Mouse (Mus musculus): ENCODE data around the gene Nras. TPM values are rescaled to one million over a fixed set of nuclear protein-coding genes. Genes with fewer than 3 reads are reported as not detected.

Nras gene
- polyA plus RNA-seq, 1 experiment: 105 TPM

GRCm38 (mm10) chr3:103057752-103058151, 333 bp upstream of the Nras start:
- Histone ChIP-seq H3K4me1 (ENCODE audit: control insufficient read depth, insufficient read depth, low read length) (no peaks in the 10 kb centered on the region), H3K27ac (ENCODE audit: insufficient read depth, low read length) (peak overlapping the region; percentile 60), H3K4me3 (ENCODE audit: insufficient read depth, low read length) (no peak overlapping the region)
- TF ChIP-seq POLR2A (IDR thresholded peaks at IDR 0.05; ENCODE audit: low read depth, low read length): no peak
- no peak for TF ChIP-seq CTCF (IDR thresholded peaks at IDR 0.05; ENCODE audit: borderline replicate concordance, insufficient read depth, low read length)

GRCm38 (mm10) chr3:103066927-103067326, 8.8 kb downstream of the Nras start:
- Histone ChIP-seq H3K4me3 (ENCODE audit: insufficient read depth, low read length) (no peak overlapping the region), H3K27ac (ENCODE audit: insufficient read depth, low read length) (no peak overlapping the region), H3K4me1 (ENCODE audit: control insufficient read depth, insufficient read depth, low read length) (no peaks in the 10 kb centered on the region)
- TF ChIP-seq CTCF (IDR thresholded peaks at IDR 0.05; ENCODE audit: borderline replicate concordance, insufficient read depth, low read length) (no peak), POLR2A (IDR thresholded peaks at IDR 0.05; ENCODE audit: low read depth, low read length) (no peak)

GRCm38 (mm10) chr3:103068971-103069370, 10.9 kb downstream of the Nras start:
- no peak overlapping the region for H3K27ac ChIP-seq (ENCODE audit: insufficient read depth, low read length)
- TF ChIP-seq CTCF (IDR thresholded peaks at IDR 0.05; ENCODE audit: borderline replicate concordance, insufficient read depth, low read length): no peak
- TF ChIP-seq POLR2A (IDR thresholded peaks at IDR 0.05; ENCODE audit: low read depth, low read length): 0 out of 2 replicates have a peak, but pooled peaks have one; percentile 8
- no peak overlapping the region for H3K4me3 ChIP-seq (ENCODE audit: insufficient read depth, low read length)
- H3K4me1 ChIP-seq (ENCODE audit: control insufficient read depth, insufficient read depth, low read length): no peaks in the 10 kb centered on the region

- TF ChIP-seq POLR2A (IDR thresholded peaks at IDR 0.05; ENCODE audit: low read depth, low read length) (no peak), CTCF (IDR thresholded peaks at IDR 0.05; ENCODE audit: borderline replicate concordance, insufficient read depth, low read length) (no peak)
- Histone ChIP-seq H3K27ac (ENCODE audit: insufficient read depth, low read length) (no peak within 1 kb of the TSS), H3K4me1 (ENCODE audit: control insufficient read depth, insufficient read depth, low read length) (no peaks in the 10 kb centered on the region), H3K4me3 (ENCODE audit: insufficient read depth, low read length) (no peak within 1 kb of the TSS)
These were observed 15.7 kb downstream of the Nras start, which contains the start of gene Ampd1 for GRCm38 (mm10) chr3:103073771-103074170. TSS of gene Ampd1 (plus strand) at chr3:103074014.

GRCm38 (mm10) chr3:103075871-103076270, 17.8 kb downstream of the Nras start:
- no peaks in the 10 kb centered on the region for H3K4me1 ChIP-seq (ENCODE audit: control insufficient read depth, insufficient read depth, low read length)
- H3K4me3 ChIP-seq (ENCODE audit: insufficient read depth, low read length): no peak overlapping the region
- TF ChIP-seq CTCF (IDR thresholded peaks at IDR 0.05; ENCODE audit: borderline replicate concordance, insufficient read depth, low read length) (no peak), POLR2A (IDR thresholded peaks at IDR 0.05; ENCODE audit: low read depth, low read length) (no peak)
- H3K27ac ChIP-seq (ENCODE audit: insufficient read depth, low read length): no peak overlapping the region

GRCm38 (mm10) chr3:103076476-103076875, 18.4 kb downstream of the Nras start:
- TF ChIP-seq POLR2A (IDR thresholded peaks at IDR 0.05; ENCODE audit: low read depth, low read length): no peak
- no peak overlapping the region for H3K27ac ChIP-seq (ENCODE audit: insufficient read depth, low read length)
- no peaks in the 10 kb centered on the region for H3K4me1 ChIP-seq (ENCODE audit: control insufficient read depth, insufficient read depth, low read length)
- H3K4me3 ChIP-seq (ENCODE audit: insufficient read depth, low read length): no peak overlapping the region

- no peaks in the 10 kb centered on the region for H3K4me1 ChIP-seq (ENCODE audit: control insufficient read depth, insufficient read depth, low read length)
- H3K27ac ChIP-seq (ENCODE audit: insufficient read depth, low read length): no peak overlapping the region
- TF ChIP-seq CTCF (IDR thresholded peaks at IDR 0.05; ENCODE audit: borderline replicate concordance, insufficient read depth, low read length) (no peak), POLR2A (IDR thresholded peaks at IDR 0.05; ENCODE audit: low read depth, low read length) (no peak)
- no peak overlapping the region for H3K4me3 ChIP-seq (ENCODE audit: insufficient read depth, low read length)
These were observed 21.2 kb downstream of the Nras start for GRCm38 (mm10) chr3:103079301-103079700.

- no peak overlapping the region for H3K4me3 ChIP-seq (ENCODE audit: insufficient read depth, low read length)
- TF ChIP-seq POLR2A (IDR thresholded peaks at IDR 0.05; ENCODE audit: low read depth, low read length): no peak
- no peak for TF ChIP-seq CTCF (IDR thresholded peaks at IDR 0.05; ENCODE audit: borderline replicate concordance, insufficient read depth, low read length)
- H3K4me1 ChIP-seq (ENCODE audit: control insufficient read depth, insufficient read depth, low read length): no peaks in the 10 kb centered on the region
- H3K27ac ChIP-seq (ENCODE audit: insufficient read depth, low read length): no peak overlapping the region
These were observed 23.0 kb downstream of the Nras start for GRCm38 (mm10) chr3:103081051-103081450.

GRCm38 (mm10) chr3:103081861-103082453, 23.9 kb downstream of the Nras start:
- H3K4me1 ChIP-seq (ENCODE audit: control insufficient read depth, insufficient read depth, low read length): no peaks in the 10 kb centered on the region
- H3K27ac ChIP-seq (ENCODE audit: insufficient read depth, low read length): no peak overlapping the region
- no peak overlapping the region for H3K4me3 ChIP-seq (ENCODE audit: insufficient read depth, low read length)
- TF ChIP-seq POLR2A (IDR thresholded peaks at IDR 0.05; ENCODE audit: low read depth, low read length) (no peak), CTCF (IDR thresholded peaks at IDR 0.05; ENCODE audit: borderline replicate concordance, insufficient read depth, low read length) (no peak)

GRCm38 (mm10) chr3:103082761-103083160, 24.7 kb downstream of the Nras start:
- Histone ChIP-seq H3K4me3 (ENCODE audit: insufficient read depth, low read length) (no peak overlapping the region), H3K27ac (ENCODE audit: insufficient read depth, low read length) (no peak overlapping the region), H3K4me1 (ENCODE audit: control insufficient read depth, insufficient read depth, low read length) (no peaks in the 10 kb centered on the region)
- TF ChIP-seq CTCF (IDR thresholded peaks at IDR 0.05; ENCODE audit: borderline replicate concordance, insufficient read depth, low read length) (no peak), POLR2A (IDR thresholded peaks at IDR 0.05; ENCODE audit: low read depth, low read length) (no peak)

Data from embryonic fibroblast, embryonic 13.5 days (primary cell).